Mouse (Mus musculus) C2C12 (cell line): ENCODE data around the gene Pth. TPM values are rescaled to one million over a fixed set of nuclear protein-coding genes. Genes with fewer than 3 reads are reported as not detected.
A peak's percentile ranks its signal among the peaks of the same experiment; 100 is the strongest.

Source experiments
- H3K27me3 ChIP-seq: one replicate; pipeline ENCODE4 v1.6.1; 2011; ENCODE audit not compliant: control insufficient read depth, insufficient read depth, insufficient read length
- H3K36me3 ChIP-seq: one replicate; pipeline ENCODE4 v1.6.1; 2011; ENCODE audit not compliant: control insufficient read depth, insufficient read depth
- H3K4me3 ChIP-seq: one replicate; pipeline ENCODE4 v1.5.1; 2011; ENCODE audit warnings: mild to moderate bottlenecking, control low read depth; ENCODE audit not compliant: poor library complexity, insufficient read depth, severe bottlenecking
- H3K79me2 ChIP-seq: one replicate; pipeline ENCODE4 v1.6.1; 2011; ENCODE audit not compliant: control insufficient read depth, insufficient read depth
- H3K79me3 ChIP-seq: one replicate; pipeline ENCODE4 v1.6.1; 2011; ENCODE audit warnings: low read depth, control low read depth
- H3ac ChIP-seq: one replicate; pipeline ENCODE3; 2011; ENCODE audit warnings: low read depth; ENCODE audit not compliant: control insufficient read depth, insufficient read length
- CEBPB ChIP-seq: IDR thresholded peaks from one replicate; pipeline ENCODE4 v1.6.1; 2011; ENCODE audit warnings: low read depth, mild to moderate bottlenecking, control low read depth, moderate library complexity
- CTCF ChIP-seq: IDR thresholded peaks from one replicate; pipeline ENCODE4 v1.5.1; 2011; ENCODE audit not compliant: control insufficient read depth, insufficient read depth, insufficient read length
- FOSL1 ChIP-seq: IDR thresholded peaks from one replicate; pipeline ENCODE4 v1.8.0; 2011; ENCODE audit warnings: mild to moderate bottlenecking, low read length; ENCODE audit not compliant: poor library complexity, insufficient read depth, severe bottlenecking
- MAX ChIP-seq: IDR thresholded peaks from one replicate; pipeline ENCODE4 v1.6.1; 2011; ENCODE audit warnings: mild to moderate bottlenecking, control low read depth
- MYOD1 ChIP-seq: IDR thresholded peaks from one replicate; pipeline ENCODE4 v1.6.1; 2011; ENCODE audit warnings: low read depth; ENCODE audit not compliant: control insufficient read depth, insufficient read length
- MYOG ChIP-seq: IDR thresholded peaks from one replicate; pipeline ENCODE4 v1.6.1; 2011; ENCODE audit not compliant: control insufficient read depth, insufficient read length; ENCODE audit errors: extremely low read depth
- USF1 ChIP-seq: IDR thresholded peaks from one replicate; pipeline ENCODE4 v1.6.1; 2011; ENCODE audit warnings: low read depth, mild to moderate bottlenecking, control low read depth, moderate library complexity
- long read RNA-seq, 2 experiments: library from polyadenylated mRNA; unstranded; transcript quantifications; one replicate each; pipeline ENCODE4 v2.0.0; 2019 to 2020
- polyA plus RNA-seq: library from polyadenylated mRNA; unstranded; fragments of >200 nt; fragmentation: generic; extraction: Trizol; gene quantifications from one replicate; pipeline ENCODE4 v1.2.1, GENCODE M21; 2012; ENCODE audit warnings: missing spikeins

Pth gene
- not detected for polyA plus RNA-seq
- long read RNA-seq, experiment 1: 0 reads
- long read RNA-seq, experiment 2: 0 reads

DNA sequence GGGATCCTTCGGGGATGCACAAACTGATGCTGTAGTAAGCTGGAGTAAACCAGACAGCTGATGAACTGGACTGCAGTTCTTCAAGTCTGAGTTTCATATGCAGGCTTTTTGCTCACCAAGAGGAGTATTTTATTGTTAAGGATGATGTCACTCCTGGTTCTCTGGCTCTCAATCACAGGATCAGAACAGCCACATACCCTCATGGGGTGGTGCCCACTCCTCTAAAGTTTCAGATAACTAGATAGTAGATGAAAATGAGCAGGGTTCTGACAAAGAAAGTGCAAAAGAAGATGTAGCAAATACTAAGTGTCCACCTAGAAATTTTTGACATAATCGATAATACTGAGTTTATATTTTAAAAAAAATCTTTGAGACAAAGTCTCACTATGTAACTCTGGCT is at the start of gene Pth:
Pth (minus strand) TSS at position 101 of the 400 bp plus-strand sequence.
- no peaks in the 10 kb centered on the region for H3K36me3 ChIP-seq
- H3K79me2 ChIP-seq: no peaks in the 10 kb centered on the region
- no peak within 1 kb of the TSS for H3K4me3 ChIP-seq
- TF ChIP-seq CTCF (no peak), FOSL1 (no peak), CEBPB (no peak), MAX (no peak), USF1 (no peak), MYOD1 (no peak)
- H3K27me3 ChIP-seq: peaks cover 3% of the 10 kb centered on the region
- H3ac ChIP-seq: no peak within 1 kb of the TSS
- no peaks in the 10 kb centered on the region for H3K79me3 ChIP-seq

DNA sequence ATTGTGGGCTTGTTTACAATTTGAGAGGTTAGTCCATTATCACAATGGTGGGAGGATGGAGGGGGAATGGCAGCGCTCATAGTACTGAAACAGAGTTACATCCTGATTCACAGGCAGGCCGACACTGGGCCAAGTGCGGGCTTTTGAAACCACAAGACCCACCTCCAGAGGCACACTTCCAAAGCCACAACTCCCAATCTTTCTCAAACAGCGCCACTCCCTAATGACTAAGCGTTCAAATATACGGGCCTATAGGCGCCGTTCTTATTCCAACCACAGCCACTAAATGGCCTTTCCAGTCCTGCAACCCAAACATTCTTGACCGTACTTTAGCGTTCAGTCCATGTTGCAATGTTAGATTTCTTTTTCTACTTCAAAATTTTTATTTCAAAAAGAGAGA is 47.9 kb upstream of the Pth start:
- no peaks in the 10 kb centered on the region for H3K36me3 ChIP-seq
- H3K79me2 ChIP-seq: no peaks in the 10 kb centered on the region
- no peaks in the 10 kb centered on the region for H3K27me3 ChIP-seq
- H3K79me3 ChIP-seq: no peaks in the 10 kb centered on the region
- peak; percentile 50 for TF ChIP-seq CEBPB
- TF ChIP-seq FOSL1: peak; percentile 16
- no peak for TF ChIP-seq MYOG
- TF ChIP-seq CTCF: no peak
- TF ChIP-seq USF1: no peak
- TF ChIP-seq MYOD1: no peak
- TF ChIP-seq MAX: no peak
- H3ac ChIP-seq: no peak overlapping the region
- H3K4me3 ChIP-seq: no peak overlapping the region

DNA sequence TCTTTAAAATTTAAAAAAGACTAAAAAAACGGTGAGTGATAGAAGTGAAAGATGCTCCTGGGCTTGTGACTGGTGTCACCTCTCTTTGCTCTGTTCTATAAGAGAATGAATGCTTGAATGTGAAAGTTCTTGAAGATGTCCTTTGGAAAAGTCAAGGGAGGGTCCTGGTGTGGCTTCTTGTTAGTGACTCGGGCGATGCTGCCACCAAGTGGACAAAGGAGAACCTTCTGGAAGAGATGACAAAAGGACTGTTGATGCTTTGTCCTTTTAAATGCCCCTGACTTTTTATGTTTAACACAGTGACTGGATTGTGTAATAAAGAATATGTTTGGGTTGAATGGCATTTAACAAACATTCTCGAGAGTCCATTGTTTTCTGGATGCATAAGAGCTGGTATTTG is 45.9 kb upstream of the Pth start:
- no peaks in the 10 kb centered on the region for H3K79me2 ChIP-seq
- no peaks in the 10 kb centered on the region for H3K36me3 ChIP-seq
- no peaks in the 10 kb centered on the region for H3K27me3 ChIP-seq
- TF ChIP-seq FOSL1 (no peak), CTCF (peak; percentile 6)
- H3K79me3 ChIP-seq: no peaks in the 10 kb centered on the region
- no peak overlapping the region for H3ac ChIP-seq
- no peak overlapping the region for H3K4me3 ChIP-seq

DNA sequence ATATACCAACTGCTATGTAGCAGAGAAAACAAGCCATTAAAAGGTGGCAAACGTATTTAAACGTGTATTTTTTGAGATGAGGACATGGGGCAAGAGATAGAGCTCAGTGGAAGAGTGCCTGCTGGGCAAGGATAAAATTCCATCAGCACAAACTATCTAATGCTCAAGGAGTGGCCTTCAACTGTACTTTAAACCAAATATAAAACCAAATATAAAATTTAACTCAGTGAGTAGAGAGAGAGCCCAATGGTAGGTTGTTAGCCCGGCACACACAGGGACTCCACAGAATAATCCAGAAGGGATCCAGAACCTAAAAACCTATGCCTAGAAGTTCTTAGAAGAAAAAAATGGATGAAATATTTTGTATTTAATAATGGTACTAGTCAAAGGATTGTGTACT is 45.1 kb upstream of the Pth start:
- H3ac ChIP-seq: no peak overlapping the region

DNA sequence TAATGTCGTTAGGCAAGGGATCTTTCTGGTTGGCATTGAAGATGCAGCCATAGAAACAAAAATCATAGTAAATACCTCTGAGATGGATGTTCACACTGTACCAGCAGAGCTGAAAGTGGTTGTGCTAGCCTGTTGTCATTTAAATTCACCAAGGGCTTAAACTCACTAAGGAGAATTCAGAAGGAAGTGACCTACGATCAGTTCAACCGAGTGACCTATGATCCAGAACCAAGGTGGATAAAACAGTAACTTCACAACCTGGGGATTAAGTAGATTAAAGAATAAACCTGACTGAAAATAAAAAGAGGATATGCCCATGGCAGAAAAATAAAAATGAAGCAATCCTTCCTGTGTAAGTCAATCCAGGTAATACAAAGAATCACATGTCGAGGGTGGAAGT is 44.5 kb upstream of the Pth start:
- H3K4me3 ChIP-seq: no peak overlapping the region
- TF ChIP-seq MYOD1 (no peak), MAX (no peak)
- no peaks in the 10 kb centered on the region for H3K36me3 ChIP-seq
- no peak overlapping the region for H3ac ChIP-seq
- no peaks in the 10 kb centered on the region for H3K27me3 ChIP-seq
- H3K79me2 ChIP-seq: no peaks in the 10 kb centered on the region
- no peaks in the 10 kb centered on the region for H3K79me3 ChIP-seq

More for the DNA sequence above, 45.1 kb upstream of the Pth start:
- Histone ChIP-seq H3K4me3 (no peak overlapping the region), H3K27me3 (no peaks in the 10 kb centered on the region), H3K36me3 (no peaks in the 10 kb centered on the region), H3K79me3 (no peaks in the 10 kb centered on the region), H3K79me2 (no peaks in the 10 kb centered on the region)
- TF ChIP-seq MYOD1 (no peak), CTCF (no peak), MAX (no peak), FOSL1 (no peak), USF1 (no peak), CEBPB (no peak), MYOG (no peak)

DNA sequence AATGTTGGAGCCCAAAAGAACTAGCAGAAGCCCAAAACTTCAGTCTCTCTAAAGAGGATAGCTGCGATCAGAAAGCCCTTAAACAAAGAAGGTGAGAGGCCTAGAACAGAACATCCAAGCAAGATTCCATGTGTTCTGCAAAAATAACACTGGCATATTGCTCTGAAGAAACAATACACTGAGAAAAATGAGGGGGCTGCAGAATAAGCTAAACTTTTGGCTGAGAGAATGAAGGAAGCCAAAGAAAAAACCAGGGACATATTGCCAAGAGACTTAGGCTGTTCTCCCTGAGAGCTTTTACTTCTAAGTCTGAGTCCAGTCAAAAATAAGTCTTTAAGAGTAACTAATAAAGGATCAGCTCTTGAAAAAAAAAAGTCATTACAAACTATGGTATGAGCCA is 32.4 kb upstream of the Pth start:
- no peaks in the 10 kb centered on the region for H3K79me2 ChIP-seq
- no peaks in the 10 kb centered on the region for H3K36me3 ChIP-seq
- H3ac ChIP-seq: no peak overlapping the region
- H3K79me3 ChIP-seq: no peaks in the 10 kb centered on the region
- no peak for TF ChIP-seq FOSL1
- TF ChIP-seq USF1: no peak
- TF ChIP-seq CEBPB: no peak
- no peak for TF ChIP-seq MAX
- no peak for TF ChIP-seq MYOG
- no peak for TF ChIP-seq CTCF
- TF ChIP-seq MYOD1: no peak
- no peak overlapping the region for H3K4me3 ChIP-seq
- no peaks in the 10 kb centered on the region for H3K27me3 ChIP-seq
